In the genomic region with DNA sequence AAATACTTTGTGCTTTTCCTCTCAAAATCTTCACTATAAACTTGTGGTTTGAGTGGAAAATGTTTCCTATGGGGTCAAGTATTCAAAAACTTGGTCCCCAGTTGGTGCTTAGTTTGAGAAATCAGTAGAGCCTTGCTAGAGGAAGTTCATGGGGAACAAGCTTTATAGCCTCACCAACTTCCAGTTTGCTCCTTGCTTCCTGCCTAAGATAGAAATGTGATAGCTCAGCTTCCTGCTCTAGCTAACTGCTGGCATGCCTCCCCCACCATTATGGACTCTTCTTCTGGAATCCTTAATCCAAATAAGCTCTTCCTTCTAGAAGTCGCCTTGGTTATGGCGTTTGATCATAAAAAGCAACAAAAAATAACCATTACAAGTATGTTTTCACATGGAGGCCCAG, we compare ENCODE assay signal across 23 mouse cellular contexts. TPM values are rescaled to one million over a fixed set of nuclear protein-coding genes. Genes with fewer than 3 reads are reported as not detected.
"Had no signal": no experiment of that assay in that cellular context is flagged by ENCODE, and none has a peak within 500 bp of the region (broad histone marks: within the 10 kb centered on the region; RNA-seq: fewer than 3 reads in every experiment).

No protein-coding gene starts in this region.

- H3K4me1 ChIP-seq: midbrain, embryonic 10.5 days; midbrain, embryonic 12.5 days; neural tube, embryonic 13.5 days; neural tube, embryonic 15.5 days had no signal

- ATAC-seq: liver, postnatal 0 days; lung, postnatal 0 days; midbrain, embryonic 16.5 days had no signal

- DNase-seq: liver, postnatal 0 days; lung, postnatal 14 days; lung, postnatal 36 days; midbrain, embryonic 14.5 days; retina, postnatal 1 day; right cerebral cortex, adult 18-20 months; right cerebral cortex, postnatal 25 days; right cerebral cortex, postnatal 4 days; spleen, adult 18-20 months; thymus, adult 18-20 months; thymus, postnatal 14 days; thymus, postnatal 36 days had no signal

- H3K4me2 ChIP-seq: liver, embryonic 15.5 days; lung, embryonic 15.5 days; midbrain, embryonic 12.5 days; neural tube, embryonic 13.5 days; neural tube, embryonic 15.5 days had no signal

- H3K9ac ChIP-seq: liver, embryonic 15.5 days; liver, postnatal 0 days; lung, embryonic 15.5 days; midbrain, embryonic 12.5 days; neural tube, embryonic 13.5 days; neural tube, embryonic 15.5 days had no signal

- H3K9me3 ChIP-seq: liver, embryonic 15.5 days; lung, embryonic 15.5 days; midbrain, embryonic 10.5 days; midbrain, embryonic 12.5 days; neural tube, embryonic 13.5 days; neural tube, embryonic 15.5 days had no signal

- H3K4me3 ChIP-seq: liver, embryonic 15.5 days; lung, embryonic 15.5 days; midbrain, embryonic 10.5 days; midbrain, embryonic 12.5 days; myocyte; neural tube, embryonic 13.5 days; neural tube, embryonic 15.5 days had no signal

- H3K27ac ChIP-seq: liver, embryonic 15.5 days; lung, embryonic 15.5 days; midbrain, embryonic 10.5 days; midbrain, embryonic 12.5 days; neural tube, embryonic 13.5 days; neural tube, embryonic 15.5 days had no signal

- H3K27me3 ChIP-seq: liver, embryonic 15.5 days; lung, embryonic 15.5 days; midbrain, embryonic 12.5 days; neural tube, embryonic 13.5 days; neural tube, embryonic 15.5 days had no signal

RNA-seq across cellular contexts. Expression of a gene that starts 55.9 kb away (rescaled TPM):
- total RNA-seq: megakaryocyte-erythroid progenitor cell, adult 5-6 weeks had no signal
- polyA plus RNA-seq: midbrain, embryonic 10.5 days; thymus, postnatal 0 days had no signal
